Mouse (Mus musculus): ENCODE data around the gene Glce.

GRCm38 (mm10) chr9:62057881-62058506 lies 64.5 kb downstream of the Glce start:
- TF ChIP-seq POLR2A (IDR thresholded peaks at IDR 0.05; ENCODE audit: insufficient read length, low read depth): no peak
- TF ChIP-seq TCF12 (IDR thresholded peaks at IDR 0.05; ENCODE audit: insufficient read depth, poor library complexity, severe bottlenecking): no peak
- TF ChIP-seq REST (IDR thresholded peaks at IDR 0.05; ENCODE audit: insufficient read depth, insufficient read length): no peak
- no peak for TF ChIP-seq MYOD1 (IDR thresholded peaks at IDR 0.05; ENCODE audit: control insufficient read depth in 1 of 3, insufficient read length in 2 of 3, low read depth in 2 of 3)
- TF ChIP-seq E2F4 (IDR thresholded peaks at IDR 0.05; ENCODE audit: insufficient read depth): no peak

Data from myocyte (in vitro differentiated cells).